Mouse (Mus musculus) thymus, postnatal 25 days (tissue): ENCODE results near the gene Zfp131.
"Not testable (repeated sequence)": the region's sequence is repeated elsewhere in the genome, so short reads cannot be mapped to it uniquely, and the experiment has no call there.

Experiments used
- DNase-seq: peaks from one replicate; pipeline ENCODE4 v3.0.0; 2022

The Zfp131 gene

DNA sequence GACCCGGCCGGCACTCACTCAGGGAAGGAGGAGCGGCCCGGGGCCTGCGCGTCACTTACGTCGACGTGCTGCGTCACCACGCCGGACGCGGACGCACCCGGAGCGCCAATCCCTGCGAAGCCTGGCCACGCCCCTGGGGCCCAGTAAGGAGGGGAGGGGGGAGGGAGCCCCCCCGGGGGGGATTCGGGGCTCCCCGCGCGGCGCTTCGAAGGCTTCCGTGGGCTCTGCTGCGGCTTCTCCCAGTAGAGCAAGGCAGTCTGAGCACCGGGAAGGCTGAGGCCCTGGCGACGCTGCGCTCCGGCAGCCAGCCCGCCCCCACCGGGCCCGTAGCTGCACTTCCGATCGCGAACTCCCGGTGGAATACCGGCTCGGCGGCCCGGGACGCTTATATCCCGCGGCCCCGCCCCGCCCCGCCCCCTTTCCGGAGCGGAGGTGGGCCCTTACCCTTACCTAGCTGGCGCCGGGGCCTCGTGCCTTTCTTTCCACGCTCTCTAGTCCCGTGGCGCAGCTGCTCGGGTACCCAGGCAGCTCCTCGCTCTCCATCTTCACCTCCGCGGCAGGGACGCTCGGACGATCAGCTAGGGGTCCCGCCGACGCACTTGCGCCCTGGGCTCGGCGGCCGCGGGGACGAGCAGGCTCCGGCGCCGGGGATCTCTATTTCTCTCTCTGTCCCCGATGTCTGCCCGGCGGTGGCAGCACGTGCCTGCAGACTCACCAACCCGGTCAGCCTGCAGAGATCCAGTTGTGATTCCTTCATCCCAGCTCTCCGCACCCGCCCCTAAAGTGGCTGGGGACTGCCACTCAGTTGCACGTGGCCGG is at the start of gene Zfp131:
Gene Zfp131 (minus strand): TSS at position 129 of the 819 bp plus-strand sequence.
- DNase-seq = peak; percentile 93

DNA sequence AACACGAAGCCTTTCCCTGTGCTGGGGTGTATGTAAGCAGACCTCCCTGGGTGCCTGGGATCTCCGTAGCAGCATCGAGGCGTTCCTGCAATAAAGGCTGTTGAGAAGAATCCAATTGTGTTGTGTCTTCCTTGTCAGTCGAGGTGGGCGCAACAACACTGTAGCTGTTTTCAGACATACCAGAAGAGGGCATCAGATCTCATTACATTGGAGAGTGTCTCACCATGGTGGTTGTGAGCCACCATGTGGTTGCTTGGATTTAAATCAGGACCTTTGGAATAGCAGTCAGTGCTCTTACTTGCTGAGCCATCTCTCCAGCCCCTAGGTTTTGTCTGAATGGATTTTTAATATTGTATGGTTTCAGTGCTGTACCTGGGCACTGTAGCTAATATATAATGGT is 49.3 kb upstream of the Zfp131 start:
- DNase-seq = not testable (repeated sequence)

DNA sequence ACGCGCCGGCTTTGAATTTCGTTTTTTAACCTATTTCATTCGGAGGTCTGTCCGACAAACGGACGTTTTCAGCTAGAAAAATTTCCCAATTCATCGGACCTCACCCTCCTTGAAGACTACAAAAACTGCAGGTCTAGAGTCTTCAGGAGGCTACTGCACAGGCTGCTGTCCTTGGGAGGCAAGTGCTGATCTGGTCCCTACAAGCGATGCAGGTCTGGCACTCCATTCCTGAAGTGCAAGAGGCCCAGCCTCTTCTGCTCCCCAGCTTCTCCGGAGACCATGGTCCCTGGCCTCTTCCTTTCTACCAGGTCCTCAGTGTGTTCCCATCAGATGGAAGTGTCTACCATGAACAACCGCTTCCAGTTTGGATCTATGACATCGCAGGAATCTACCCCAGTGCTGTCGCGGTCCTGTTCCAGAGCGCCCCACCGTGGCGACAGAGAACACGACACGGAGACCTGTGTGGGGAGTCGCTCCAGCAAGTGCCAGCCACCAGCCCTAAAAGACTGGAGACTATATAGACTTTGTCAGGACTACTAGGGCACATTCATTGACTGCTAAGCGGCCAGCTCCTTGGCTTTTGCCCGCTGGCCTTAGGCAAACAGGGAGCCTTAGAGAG is 47.1 kb upstream of the Zfp131 start:
- DNase-seq = peak; percentile 26

DNA sequence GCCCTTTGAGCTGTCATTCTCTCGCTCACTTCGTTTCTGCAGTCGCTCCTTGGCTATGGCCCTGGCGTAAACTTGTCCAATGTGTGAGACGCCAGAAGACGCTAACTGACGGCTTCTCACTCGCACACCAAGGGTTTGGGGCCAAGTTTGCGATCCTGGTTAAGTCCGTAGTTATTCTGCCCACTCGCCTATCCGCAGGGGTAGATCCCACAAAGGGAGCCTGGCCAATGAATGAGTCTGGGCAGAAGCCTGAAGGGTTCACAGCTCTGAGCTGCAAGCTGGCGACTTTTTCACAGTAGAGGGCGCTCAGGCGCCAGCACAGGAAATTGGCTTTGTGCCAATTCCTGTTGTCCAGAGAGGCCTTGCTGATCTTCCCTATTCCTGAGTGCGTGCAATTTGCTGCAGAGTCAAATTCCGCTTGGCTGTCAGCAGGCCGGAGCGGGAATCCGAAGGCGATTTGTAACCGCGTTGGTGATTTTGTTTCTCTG is 45.7 kb upstream of the Zfp131 start:
- peak; percentile 9 for DNase-seq

DNA sequence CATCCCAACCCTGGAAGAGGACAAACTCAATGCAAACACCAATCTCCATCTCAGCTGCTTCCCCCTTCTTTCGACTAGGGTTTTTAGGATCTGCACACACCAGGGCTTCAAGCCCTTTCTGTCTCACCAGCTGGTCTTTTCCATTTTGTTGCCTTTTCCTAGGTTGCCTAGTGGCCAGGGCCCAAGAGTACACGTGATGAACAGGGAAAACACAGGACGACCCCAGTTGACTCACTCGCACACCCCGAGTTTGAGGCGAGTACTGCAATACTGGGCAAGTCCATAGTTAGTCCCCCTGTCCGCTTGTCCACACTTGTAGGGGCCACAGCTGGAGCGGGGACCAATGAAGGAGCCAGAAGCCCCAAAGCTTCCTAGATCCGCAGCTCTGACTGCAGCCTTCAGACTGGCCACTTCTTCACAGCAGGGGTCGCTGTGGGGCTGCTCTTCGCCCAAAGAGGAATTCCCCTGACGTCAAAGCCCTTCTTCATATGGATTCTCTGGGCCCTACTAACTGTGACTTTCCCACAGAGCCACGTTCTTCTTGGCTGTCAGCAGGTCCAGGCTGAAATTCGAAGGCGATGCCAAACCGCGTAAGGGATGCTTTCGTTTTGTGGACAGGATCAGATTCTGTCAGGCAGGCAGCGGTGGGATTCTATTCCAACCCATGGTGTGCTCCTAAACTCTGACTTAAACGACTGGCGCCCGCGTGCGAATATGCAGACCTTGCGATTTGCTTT is 44.8 kb upstream of the Zfp131 start, which contains the start of gene D13Ertd608e:
Gene D13Ertd608e (plus strand): TSS at position 687 of the 737 bp plus-strand sequence.
- DNase-seq = peak; percentile 46

GRCm38 (mm10) chr13:119830116-119830515 is 39.4 kb upstream of the Zfp131 start, which contains the start of gene AF067063:
Gene AF067063, minus strand, starts transcription at chr13:119830216.
- DNase-seq = not testable (repeated sequence)

DNA sequence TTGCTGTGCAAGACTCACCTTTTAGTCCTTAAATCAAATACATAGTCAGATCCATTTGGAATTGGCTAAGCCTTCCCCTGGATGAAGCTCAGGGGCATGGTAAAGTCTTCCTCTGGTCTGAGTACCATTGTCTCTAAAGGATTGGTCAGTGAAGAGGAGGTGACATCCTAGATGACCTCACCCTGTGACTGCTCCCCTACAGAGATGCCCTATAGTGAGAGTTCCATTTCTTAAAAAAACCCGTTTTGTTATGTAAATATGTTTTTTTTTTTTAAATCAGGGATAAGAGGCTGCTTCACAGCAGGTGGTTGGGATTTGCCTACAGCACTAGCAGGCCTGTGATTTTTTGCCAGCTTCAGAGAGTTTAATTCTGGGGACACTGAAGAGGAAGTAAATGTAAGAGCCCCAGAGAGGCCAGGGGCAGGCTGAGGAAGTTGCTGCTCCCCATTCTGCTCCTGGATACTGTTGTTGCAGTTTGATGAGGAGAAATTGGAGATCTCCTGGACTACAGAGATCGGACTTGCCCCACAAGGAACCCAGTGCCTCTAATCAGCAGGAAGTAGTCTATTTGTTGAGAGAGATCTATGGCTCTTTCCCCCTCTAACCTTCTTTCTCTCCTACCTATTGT is 27.0 kb upstream of the Zfp131 start:
- DNase-seq = no peak

GRCm38 (mm10) chr13:119816798-119817197 is 26.1 kb upstream of the Zfp131 start:
- no peak for DNase-seq

- DNase-seq = no peak
Observed at GRCm38 (mm10) chr13:119810031-119810430, 19.3 kb upstream of the Zfp131 start.

GRCm38 (mm10) chr13:119808937-119809336 is 18.2 kb upstream of the Zfp131 start:
- no peak for DNase-seq

DNA sequence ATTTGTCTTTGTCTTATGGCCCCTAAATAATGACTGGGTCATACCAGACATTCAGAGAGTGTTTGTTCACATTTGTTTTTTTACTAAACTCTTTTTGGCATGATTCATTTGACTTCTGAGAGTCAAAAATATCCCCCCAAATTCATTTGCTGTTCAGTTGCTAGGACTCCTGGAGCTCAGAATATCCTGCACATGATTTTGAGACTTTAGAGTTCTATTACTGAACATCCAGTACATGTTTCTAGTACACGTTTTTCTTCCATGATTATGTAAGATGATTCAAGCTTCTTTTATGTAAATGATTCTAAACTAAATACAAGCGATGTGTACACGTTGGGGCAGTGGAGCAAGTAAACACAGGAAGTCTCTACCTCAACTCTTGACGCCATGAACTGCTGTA is 7.0 kb upstream of the Zfp131 start:
- no peak for DNase-seq

GRCm38 (mm10) chr13:119792791-119793404 is 2.2 kb upstream of the Zfp131 start:
- no peak for DNase-seq

DNA sequence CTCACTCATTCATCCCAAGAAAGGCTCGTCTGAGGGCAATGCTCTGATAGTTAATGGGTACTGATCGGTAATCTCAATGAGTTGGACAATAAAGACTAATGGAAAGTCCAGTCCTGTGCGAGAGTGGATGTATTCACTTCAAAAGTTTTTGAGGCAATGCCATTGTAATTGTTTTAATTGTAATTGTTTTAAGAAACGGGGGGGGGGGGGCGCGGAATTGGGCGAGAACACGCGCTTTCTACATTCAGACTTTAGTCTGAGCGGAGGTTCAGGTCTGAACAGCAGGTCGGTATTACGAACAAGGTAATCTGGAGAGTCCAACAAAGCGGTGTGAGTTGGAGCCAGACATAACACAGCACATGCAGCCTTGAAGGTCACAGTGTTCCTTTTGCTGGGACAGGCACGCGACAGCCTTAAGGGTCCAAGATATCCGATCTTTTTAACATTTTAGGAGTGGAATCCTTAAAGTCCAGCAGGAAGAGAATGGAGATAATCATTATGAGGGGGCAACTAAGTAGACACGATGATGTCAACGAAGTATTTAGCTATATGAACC is 969 bp upstream of the Zfp131 start:
- no peak for DNase-seq

GRCm38 (mm10) chr13:119789851-119790717 is 605 bp downstream of the Zfp131 start:
- DNase-seq = peak; percentile 57

DNA sequence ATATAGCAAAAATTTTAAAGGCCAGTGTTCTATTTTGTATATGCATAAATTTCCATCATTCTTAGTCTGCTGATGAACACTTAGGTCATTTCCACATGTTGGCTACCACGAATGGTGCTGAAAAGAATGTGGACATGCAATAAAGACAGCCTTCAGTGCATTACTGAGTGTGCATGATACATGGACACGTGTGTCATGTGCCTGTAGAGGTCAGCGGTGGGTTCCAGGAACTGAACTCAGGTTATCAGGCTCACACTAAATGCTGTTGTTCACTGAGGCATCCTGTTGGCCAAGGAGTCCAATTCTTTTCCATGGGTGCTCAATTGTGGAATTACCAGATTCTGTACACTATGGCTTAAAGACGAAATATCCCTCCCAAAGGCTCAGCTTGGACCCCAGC is 7.1 kb downstream of the Zfp131 start:
- DNase-seq = no peak

GRCm38 (mm10) chr13:119768541-119768940 is 22.1 kb downstream of the Zfp131 start:
- DNase-seq = no peak

- no peak for DNase-seq
Observed at GRCm38 (mm10) chr13:119766480-119766879, 24.2 kb downstream of the Zfp131 start.

DNA sequence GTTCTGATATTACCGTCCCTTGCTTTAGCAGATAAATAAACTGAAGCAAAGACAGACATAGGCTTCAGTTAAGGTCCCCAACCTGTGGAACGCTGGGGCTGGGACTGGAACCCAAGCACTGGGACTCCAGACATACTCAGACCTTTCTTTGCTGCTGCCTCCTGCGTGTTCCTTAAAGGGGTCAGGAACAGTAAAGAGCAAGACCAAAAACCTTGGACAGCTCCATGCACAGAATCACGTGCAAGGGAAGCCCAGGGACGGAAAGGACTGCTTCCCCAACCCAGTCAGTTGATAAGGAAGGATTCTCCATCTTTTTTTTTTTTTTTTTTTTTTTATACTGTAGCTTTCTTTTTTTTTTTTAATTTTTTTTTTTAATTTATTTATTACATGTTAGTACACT is 33.9 kb downstream of the Zfp131 start:
- DNase-seq = no peak

DNA sequence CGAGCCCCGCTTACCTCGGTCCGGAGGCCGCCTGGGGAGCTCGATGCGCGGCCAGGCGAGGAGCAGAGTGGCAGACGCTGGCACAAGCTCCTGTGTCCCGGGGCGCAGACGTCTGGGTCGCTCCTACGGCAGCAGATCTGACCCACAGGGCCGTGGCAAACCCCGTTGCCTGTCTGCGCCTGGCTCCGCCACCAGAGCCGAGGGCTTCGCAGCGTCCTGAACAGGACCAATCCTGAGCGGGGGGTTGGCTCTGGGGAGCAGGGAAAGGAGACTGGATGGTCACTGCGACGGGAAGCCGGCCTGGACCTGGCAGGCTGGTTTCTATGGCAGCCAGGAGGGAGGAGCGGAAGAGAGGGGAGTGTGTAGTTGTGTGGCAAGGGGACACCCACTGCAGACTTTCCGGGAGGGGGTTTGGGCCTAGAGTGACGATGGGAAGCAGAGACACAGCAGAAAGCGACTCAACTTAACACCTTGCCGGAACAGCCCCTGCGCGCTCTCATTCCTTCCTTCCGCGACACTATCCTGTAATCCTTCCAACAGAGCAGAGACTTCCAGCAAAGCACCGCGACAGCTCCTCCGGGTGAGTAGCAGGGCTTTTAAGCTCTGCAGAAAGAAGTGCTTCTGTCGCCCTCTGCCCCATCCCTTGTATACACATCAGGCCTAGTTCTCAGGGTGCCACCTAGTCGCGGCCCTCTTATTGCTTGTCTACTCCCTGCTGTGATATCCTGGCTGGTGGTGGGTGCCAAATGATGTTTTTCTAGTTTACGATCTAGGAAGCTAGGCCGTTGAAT is 34.8 kb downstream of the Zfp131 start, which contains the start of gene Nim1k:
Gene Nim1k (minus strand): TSS at position 202 of the 791 bp plus-strand sequence.
- peak; percentile 81 for DNase-seq

DNA sequence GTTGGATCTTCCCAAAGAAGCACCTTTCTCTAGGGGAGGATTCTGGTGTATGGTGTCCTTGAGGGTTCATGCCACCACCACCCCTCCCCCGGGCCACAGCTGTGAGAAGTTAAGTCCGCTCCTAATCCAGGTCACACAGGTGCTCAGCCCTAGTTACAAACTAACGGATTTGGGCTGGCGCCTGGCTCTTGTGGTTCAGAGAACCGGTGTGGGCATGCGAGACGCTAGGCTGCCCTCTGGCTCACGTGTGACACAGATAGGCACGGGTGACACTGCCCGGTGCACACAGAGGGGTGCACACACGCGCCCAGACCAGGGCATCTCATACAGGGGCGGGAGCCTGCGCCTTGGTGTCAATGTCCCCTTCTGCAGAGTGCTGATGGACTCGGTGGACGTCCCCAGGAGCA is 35.5 kb downstream of the Zfp131 start:
- peak; percentile 82 for DNase-seq
